Mouse (Mus musculus): Measurements from ENCODE around the gene Gm9376. TPM values are rescaled to one million over a fixed set of nuclear protein-coding genes. Genes with fewer than 3 reads are reported as not detected.

Gene Gm9376
- not detected for polyA plus RNA-seq (2017; shearing (Covaris generic))

GRCm38 (mm10) chr14:118266660-118267059 is at the start of gene Gm9376:
Gene Gm9376, plus strand, starts transcription at chr14:118266960.

GRCm38 (mm10) chr14:118236886-118237289 is 29.9 kb upstream of the Gm9376 start, which contains the start of gene Sox21:
Gene Sox21, minus strand, starts transcription at chr14:118237030.

Other genes starting within 250 kb of the Gm9376 start
- 0.56 TPM for gene Dct, start 214.7 kb upstream of the Gm9376 start, polyA plus RNA-seq (2017; shearing (Covaris generic))
- gene Tgds, start 134.2 kb upstream of the Gm9376 start, polyA plus RNA-seq (2017; shearing (Covaris generic)): 10.2 TPM
- gene Gpr180, start 129.8 kb upstream of the Gm9376 start, polyA plus RNA-seq (2017; shearing (Covaris generic)): 17.3 TPM
- gene Sox21, start 29.9 kb upstream of the Gm9376 start, polyA plus RNA-seq (2017; shearing (Covaris generic)): not detected